Mouse (Mus musculus): ENCODE data around the gene Plcb1. TPM values are rescaled to one million over a fixed set of nuclear protein-coding genes. Genes with fewer than 3 reads are reported as not detected.
"Not testable (repeated sequence)": the region's sequence is repeated elsewhere in the genome, so short reads cannot be mapped to it uniquely, and the experiment has no call there.

Gene Plcb1
- polyA plus RNA-seq, 1 experiment, result 64.0 TPM

DNA sequence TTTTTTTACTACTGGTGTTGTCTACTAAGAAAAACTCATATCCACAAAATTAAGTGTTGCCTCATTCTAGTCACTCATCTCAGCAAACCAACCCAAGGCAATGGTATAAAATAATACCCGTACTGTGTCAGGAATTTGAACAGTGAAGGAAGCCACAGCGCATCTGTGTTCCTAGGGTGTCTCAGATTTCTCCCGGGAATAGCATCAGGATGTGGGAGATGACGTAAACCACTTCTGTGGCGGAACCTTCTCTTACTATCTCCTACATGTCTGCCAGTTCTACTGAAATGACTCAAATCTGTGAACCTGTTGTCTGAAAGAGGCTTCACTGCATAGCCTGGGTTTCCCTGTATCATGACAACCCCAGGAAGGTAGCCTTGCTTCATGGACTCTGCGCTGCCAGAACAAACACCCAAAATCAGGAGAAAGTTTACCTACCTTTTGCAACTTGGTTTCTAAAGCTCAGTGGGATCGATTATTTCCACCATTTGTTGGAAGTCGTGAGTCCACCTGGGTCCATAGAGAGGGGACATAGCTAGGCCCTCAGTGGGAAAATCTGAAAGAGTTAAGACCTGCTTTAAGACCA is 510.4 kb downstream of the Plcb1 start:
- DNase-seq (ENCODE audit: extremely low spot score in 1 of 2, low spot score in 1 of 2), result peak in 1 of 2 experiments; percentile 62

DNA sequence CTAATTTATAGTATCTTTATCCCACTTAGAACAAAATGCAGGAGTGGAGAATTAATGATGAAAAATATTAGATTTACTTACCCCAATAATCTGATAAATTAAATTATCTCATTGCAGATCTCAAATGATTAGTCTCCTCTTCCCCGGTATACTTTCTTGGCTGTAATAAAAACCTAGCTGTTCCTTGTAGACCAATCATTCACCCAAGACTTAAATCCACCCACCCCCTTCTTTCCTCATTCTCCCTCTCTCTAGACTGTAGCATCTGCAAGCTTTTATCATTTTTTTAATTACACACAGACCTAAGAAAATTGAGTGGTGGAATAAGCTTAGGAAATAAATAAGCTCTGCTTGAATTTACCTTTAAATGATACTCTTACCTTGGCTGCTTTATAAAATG is 514.6 kb downstream of the Plcb1 start:
- DNase-seq (ENCODE audit: extremely low spot score in 1 of 2, low spot score in 1 of 2), result no peak

DNA sequence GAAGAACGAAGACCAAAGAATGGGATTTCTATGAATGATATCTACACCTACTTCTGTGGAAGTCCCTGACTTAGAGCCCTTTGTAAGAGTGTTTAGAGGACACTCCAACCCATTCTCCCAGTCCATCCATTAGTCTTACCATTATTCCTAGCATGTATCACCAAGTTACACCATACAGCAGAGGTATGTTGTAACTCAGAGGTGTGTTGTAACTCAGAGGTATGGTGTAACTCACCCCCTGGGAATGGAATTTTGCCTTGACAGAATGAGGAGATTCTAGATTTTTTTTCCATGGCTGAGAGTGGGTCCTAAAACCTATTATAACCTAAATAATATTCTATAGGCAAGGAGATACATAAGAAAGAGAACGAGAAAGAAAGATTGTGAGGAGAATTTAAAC is 516.6 kb downstream of the Plcb1 start:
- no peak for DNase-seq (ENCODE audit: extremely low spot score in 1 of 2, low spot score in 1 of 2)

DNA sequence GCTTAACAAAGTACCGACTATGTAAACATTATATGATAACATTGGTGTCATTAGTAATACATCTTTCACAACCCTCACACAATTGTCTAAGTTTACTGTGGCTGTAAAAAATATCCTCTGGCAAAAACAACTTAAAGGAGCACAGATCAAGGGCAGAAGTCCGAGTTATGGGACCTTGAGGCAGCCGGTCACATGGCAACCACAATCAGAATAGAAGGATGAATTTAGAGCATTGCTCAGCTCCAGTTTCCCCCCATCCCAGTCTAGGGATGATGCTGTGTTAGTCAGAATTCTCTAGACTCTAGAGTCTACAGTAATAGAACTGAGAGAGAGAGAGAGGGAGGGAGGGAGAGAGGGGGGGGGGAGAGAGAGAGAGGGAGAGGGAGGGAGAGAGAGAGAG is 519.3 kb downstream of the Plcb1 start:
- no peak for DNase-seq (ENCODE audit: extremely low spot score in 1 of 2, low spot score in 1 of 2)

DNA sequence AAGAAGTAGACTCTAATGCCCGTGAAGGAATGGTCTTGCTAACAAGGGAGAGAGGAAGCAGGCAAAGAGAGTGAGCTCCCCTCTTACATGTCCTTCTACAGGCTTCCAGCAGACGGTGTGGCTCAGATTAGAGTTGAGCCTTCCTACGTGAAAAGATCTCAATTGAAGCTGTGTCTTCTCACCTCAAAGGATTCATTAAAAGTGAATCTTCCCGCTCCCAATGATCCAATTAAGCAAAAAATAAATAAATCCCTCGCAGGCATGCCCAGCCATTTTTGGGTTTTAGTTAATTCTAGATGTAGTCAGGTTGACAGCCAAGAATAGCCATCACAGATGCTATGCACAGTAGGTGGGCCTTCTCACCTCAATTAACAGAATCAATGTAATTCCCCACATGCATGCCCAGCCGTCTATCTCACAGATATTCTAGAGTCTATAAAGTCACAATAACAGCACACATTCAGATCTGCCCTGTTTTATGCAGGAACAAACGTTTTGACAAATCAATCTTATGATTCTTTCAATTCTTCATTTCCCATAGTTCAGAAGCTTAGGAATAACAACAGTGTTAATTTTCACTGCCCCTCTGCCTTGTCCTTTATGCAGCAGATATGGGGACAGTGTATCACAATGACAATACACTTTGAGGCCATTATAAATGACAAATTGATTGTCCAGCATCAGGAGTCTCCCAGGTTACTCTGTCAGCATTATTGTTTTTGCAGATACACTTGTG is 520.0 kb downstream of the Plcb1 start:
- DNase-seq (ENCODE audit: extremely low spot score in 1 of 2, low spot score in 1 of 2), result no peak

DNA sequence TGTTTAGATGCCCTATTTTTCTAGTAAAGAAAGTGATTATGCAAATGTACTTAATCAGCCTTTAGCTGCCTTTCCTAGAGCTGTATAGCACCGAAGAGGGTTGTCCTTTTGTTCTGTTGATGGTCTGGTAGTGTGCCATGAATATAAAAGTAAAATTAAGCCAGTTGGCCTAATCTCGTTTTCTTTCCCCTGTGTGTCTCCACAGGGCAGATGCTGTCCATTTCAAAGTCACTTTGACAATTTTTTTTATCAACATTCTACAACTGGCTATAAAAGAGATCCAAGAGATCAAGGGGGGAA is 520.6 kb downstream of the Plcb1 start:
- DNase-seq (ENCODE audit: extremely low spot score in 1 of 2, low spot score in 1 of 2), result no peak

DNA sequence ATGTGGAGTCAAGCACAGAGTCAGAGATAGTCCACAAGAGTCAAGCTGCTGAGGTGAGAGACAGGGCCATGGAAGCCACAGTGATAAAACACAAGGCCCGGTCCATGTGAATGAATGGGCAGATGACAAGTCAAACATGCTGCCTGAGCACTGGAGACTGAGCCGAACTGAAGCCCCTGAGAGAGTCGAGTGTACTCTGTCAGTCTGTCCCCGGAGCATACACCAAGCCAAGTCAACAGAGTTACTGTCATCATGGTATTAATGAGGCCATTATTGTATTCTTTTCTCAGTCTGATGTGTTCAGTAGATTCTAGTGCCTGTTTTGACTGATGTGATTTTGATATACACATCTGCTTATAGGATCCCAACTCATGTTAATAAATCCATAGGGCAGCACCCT is 521.9 kb downstream of the Plcb1 start:
- no peak for DNase-seq (ENCODE audit: extremely low spot score in 1 of 2, low spot score in 1 of 2)

DNA sequence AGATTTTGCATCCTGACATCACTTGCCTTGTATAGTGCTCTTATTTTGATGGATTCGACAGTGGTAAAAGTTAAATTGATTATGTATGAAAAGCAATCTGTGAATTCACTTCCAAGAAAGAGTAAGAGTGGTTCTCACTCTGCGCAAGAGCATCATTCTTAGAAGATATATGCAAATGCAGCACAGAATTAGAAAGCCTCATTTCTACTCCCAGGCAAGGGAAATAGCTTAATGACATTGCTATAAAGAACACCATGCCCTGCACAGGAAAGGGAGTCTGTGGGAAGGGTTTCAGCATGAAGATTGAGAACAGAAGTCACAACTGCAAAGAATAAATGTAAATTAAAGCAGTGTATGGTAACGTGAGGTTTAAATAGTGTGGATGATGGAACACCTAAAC is 530.1 kb downstream of the Plcb1 start:
- peak in 1 of 2 experiments; percentile 33 for DNase-seq (ENCODE audit: extremely low spot score in 1 of 2, low spot score in 1 of 2)

DNA sequence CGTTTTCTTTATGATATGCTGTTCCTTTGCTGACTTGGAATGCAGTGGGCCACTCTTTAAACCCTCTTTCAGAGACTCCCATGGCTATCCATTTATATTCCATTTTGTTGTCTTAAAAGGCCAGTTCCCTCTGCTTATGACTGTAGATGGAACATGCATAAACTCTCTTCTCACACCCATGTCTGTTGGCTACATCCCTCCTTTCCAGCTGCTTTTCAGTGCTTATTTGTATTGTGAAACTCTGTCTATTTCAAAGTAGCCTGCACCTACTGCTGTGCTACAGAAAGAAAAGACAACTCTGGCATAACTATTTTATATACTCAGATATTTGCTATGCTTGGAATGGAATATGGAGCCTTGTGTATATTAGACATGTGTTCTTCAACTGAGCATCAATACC is 532.3 kb downstream of the Plcb1 start:
- DNase-seq (ENCODE audit: extremely low spot score in 1 of 2, low spot score in 1 of 2), result no peak

DNA sequence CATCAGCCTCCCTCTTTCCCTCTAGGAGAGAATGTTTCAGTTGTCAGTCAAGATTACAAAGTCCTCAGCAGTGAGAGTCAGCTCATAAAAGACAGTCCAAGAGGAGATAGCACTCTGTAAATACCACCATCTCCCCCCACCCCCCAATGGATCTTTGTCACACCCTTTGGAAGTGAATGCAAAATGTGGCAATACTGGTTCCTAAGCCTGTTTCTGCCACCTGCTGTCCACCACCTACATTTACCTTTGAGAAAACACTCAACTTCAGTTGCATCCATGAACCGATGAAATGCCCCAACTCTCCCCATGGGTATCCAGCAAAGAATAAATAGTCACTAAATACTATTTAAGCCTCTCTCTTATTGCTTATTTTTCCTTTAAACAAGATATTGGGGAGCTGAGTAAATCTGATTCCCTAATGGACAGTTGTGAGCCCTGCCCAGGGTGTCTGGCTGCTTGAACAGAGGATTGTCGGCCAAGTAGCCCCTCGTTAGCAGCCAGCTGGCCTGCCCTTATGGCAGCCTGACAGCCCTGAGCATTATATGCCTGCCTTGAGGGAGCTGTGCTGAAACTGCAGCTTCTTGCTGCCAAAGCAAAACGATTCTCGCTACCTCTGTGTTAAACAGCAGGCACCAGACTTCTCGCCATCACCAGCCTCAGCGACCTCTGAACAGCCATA is 537.5 kb downstream of the Plcb1 start:
- DNase-seq (ENCODE audit: extremely low spot score in 1 of 2, low spot score in 1 of 2), result no peak

DNA sequence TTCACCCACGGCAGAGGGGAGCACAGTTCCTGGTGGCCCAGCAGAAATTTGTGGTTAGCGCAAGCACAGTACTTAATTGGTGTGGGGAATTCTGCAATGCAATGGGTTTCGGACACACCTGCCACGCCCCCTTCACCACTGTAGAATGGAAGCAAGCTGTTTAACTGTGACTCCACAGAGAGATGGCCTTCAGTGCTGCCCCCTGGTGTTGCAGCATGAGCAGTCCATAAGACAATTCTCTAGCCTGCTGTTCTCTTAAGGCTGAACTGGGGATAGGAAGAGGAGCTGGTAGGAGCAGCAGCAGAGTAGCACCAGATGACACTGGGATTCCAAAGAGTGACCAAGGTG is 538.1 kb downstream of the Plcb1 start:
- DNase-seq (ENCODE audit: extremely low spot score in 1 of 2, low spot score in 1 of 2), result peak; percentile 60 to 87

DNA sequence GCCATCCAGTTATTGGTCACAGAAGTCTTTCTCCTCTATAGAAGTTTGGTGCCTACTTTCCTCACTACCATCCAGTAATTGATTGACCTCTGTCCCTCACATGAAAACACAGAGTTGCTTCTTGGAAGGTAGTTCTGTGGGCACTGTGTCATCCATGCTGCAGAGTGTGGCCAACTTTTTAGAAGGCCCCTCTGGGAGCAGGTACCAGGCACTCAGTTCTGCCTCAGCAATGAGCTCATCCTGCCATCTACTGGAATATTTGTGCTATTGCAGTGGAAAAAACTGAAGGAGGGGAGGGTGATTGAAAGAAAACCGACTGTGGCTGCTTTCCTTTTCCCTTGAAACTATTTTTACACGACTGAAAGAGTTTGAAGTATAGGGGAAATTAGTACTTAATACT is 542.9 kb downstream of the Plcb1 start:
- DNase-seq (ENCODE audit: extremely low spot score in 1 of 2, low spot score in 1 of 2), result peak in 1 of 2 experiments; percentile 75

DNA sequence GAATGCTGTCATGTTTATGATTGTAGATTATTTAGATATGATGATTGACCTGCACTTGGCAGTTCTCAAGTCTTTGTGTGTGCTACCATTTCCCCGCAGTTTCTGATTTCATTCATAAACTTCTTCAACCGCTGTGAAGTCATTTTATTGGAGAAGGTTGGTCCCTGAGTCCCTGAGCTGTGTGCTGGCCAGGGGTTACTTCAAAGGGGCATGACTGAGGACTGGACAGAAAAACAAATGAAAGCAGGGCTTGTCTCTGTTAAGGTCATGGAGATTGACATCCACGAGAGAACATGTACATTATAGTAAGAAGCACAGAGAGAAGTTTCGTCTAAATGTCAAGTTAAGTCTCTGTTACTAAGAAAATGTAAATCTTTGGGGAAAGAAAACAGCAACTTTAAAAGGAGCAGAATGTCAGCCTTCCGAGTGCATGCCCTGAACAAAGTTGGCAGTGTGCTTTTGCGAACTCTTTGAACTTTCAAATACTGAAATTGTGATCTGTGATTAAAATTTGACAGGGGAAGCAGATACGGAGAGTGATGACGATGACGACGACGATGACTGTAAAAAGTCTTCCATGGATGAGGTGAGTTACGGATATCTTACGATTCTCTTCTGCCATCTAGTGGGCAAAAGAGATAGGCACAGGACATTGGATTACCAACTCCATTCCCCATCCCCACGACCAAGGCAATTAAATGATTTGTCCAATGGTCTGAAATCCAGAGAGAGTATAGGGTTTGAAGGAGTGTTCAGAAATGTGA is 544.1 kb downstream of the Plcb1 start:
- DNase-seq (ENCODE audit: extremely low spot score in 1 of 2, low spot score in 1 of 2), result peak; percentile 58 to 89

DNA sequence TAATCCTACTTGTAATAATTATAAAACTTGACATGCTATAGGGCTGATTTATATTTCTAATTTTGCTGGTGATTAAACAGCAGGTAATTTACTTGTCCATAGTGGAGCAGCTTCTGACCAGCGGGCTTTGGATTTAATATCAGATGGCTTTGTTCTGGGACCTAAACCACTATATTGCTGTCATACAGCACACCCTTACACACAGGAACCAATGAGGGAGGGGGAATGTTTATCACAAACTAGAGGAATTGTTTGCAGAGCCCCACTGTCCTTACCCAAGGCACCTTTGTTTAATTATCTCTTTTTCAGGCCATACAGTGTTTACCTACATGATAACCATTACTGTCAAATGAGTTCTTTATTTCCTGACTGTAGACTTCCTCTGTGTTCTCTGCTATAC is 546.0 kb downstream of the Plcb1 start:
- DNase-seq (ENCODE audit: extremely low spot score in 1 of 2, low spot score in 1 of 2), result no peak

DNA sequence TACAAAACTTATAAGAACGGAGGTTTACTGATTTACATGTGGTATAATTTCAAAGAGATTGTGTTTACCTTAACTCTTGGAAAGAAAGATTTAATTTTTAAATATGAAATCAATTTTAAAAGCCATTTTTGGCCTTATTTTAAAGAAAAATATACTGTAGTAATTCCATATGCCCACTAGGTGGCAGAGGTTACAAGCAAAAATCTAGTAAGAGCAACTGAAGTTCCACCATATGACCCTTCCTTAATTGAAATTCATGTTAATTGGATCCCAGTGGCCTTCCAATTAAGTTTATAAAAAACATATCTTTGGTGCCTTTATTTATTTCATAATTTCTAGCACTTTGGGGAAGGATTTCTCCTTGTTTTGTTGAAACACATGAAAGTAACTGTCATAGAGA is 570.4 kb downstream of the Plcb1 start:
- peak in 1 of 2 experiments; percentile 33 for DNase-seq (ENCODE audit: extremely low spot score in 1 of 2, low spot score in 1 of 2)

DNA sequence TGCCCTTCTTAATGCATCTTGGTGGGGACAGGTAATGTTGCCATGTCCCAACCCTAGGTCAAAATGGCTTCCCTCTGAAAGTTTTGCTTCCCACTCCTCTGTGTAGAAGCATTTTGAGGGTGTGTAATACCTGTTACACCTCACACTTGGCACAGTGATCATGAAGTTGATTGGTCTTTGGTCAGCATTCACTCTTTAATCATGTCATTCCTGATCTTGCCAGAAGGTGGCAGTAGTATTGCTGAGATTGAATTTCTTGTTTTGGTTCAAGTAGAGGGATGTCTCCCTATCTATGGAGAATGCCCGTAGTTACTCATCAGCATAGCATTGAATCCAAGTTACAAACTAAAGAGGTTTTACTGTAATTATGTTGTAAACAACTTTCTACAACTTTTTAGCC is 575.9 kb downstream of the Plcb1 start:
- peak; percentile 33 to 83 for DNase-seq (ENCODE audit: extremely low spot score in 1 of 2, low spot score in 1 of 2)

DNA sequence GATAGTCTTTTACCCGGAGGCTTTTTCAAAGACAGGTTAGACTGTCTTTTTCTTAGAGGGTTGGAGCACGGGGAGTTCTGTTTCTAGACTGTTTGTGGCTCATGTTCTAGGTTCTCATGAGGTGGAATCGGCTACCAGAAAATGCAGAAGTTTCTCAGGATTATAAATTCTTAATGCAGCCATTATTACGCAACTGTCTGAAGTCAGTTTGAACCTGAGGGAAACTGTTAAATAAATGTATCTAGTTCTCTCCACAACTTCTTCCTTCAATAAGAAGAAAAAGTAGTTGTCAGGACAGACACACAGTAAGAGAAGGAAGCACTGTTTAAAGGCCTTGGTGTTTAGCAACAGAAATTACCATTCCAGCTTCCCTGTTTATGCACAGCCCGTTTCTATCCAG is 577.1 kb downstream of the Plcb1 start:
- DNase-seq (ENCODE audit: extremely low spot score in 1 of 2, low spot score in 1 of 2), result no peak

DNA sequence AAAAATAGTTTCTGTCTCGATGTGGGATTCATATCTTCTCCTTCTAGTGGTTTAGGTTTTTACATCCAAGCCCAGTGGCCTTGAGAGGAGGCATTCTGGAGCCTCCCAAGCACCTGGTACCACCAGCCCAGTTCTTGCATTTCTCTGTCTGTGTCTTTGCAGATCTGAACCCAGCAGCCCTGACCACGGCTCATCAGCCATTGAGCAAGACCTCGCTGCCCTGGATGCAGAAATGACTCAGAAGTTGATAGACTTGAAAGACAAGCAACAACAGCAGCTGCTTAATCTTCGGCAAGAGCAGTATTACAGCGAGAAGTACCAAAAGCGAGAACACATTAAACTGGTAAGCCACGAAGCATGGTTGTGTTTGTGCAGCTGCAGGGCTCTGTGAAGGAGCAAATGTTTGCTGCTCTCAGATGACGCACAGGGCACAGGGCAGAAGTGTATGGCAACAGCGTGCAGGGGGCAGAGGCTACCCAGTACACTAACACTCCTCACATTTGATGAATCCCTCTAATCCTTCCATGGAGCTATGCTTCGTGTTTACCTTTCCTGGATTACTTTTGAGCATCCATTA is 584.5 kb downstream of the Plcb1 start:
- no peak for DNase-seq (ENCODE audit: extremely low spot score in 1 of 2, low spot score in 1 of 2)

DNA sequence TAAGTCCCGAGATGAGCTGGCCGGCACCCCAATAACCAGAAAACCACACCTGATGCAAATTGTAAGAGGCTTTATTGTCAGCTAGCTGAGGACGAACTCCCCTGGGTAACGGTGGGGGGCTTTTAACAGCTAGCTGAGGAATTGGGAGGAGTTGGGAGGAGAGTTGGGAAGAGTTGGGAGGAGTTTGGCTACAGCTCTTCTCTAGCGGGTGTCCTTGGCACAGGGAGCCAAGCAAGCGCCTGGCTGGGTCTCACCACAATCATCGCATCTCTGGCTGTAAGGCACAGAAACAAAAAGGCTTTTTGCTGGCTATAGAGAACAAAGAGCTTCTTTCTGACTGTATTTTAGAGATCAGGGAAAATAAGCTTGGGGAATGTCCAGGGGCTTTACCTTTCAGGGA is 594.9 kb downstream of the Plcb1 start:
- DNase-seq (ENCODE audit: extremely low spot score in 1 of 2, low spot score in 1 of 2), result not testable (repeated sequence)

DNA sequence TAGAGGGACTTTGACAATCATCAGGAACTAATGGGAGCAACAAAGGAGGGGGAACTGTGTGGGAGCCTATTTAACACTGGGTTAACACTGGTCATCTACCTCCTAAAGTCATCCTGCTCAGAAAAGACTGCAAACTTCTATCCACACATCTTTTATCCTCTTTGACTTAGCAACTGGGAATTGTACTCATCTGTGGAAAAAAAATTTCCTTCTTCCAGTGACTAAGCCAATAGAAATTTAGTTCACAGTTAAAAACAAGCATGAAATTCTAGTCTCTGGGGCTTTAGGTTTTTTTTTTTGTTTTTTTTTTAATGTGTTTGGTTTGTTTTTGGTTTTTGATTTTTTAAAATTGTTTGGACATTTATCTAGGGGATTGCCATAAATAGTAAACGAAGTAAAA is 595.5 kb downstream of the Plcb1 start:
- no peak for DNase-seq (ENCODE audit: extremely low spot score in 1 of 2, low spot score in 1 of 2)

DNA sequence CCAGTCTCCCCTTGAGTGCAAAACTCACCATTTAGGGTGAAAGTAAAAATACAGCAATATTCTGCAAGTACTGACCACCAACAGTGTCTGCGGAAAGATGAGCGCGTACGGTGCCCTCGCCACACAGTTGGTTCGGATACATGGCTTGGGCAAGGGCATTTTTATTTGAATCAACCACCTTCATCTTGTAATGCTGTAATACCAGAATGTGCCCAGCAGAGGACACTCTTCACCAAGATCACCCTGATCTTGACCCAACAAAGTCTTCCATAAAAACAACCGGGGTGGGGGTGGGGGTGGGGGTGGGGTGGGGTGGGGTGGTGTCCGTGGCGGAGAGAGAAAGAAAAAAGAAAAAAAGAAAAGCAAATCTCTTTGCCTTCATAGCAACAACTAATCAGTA is 602.1 kb downstream of the Plcb1 start:
- peak in 1 of 2 experiments; percentile 58 for DNase-seq (ENCODE audit: extremely low spot score in 1 of 2, low spot score in 1 of 2)
